Mouse (Mus musculus) skeletal muscle tissue, adult 2 months (tissue): Measurements from ENCODE around the gene Slc16a11.

Experiments used
- DNase-seq: peaks from one replicate; pipeline ENCODE4 v3.0.0-alpha.2; 2012; ENCODE audit warnings: low read depth, low spot score

Slc16a11 gene

DNA sequence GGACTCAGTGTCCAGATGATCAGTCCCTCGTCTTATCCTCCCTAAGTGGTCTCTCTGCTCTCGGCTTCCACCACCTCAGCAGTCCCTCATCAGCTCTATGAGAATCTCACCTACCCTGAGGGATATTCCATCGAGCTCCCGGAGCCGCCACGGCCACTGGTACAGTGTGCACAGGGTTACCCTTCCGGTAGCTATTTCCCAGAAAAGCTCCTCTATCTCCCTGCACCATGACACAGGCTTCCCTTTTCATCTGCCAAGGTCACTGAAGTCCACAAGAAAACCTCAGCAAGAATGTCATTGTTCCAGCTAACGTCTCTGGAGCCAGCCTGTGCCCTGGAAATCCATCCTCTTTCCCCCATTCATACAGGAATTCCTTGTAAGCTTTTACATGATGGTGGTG lies 39.3 kb downstream of the Slc16a11 start:
- no peak for DNase-seq

- no peak for DNase-seq
Observed at GRCm38 (mm10) chr11:70254337-70254736, 41.8 kb downstream of the Slc16a11 start.

DNA sequence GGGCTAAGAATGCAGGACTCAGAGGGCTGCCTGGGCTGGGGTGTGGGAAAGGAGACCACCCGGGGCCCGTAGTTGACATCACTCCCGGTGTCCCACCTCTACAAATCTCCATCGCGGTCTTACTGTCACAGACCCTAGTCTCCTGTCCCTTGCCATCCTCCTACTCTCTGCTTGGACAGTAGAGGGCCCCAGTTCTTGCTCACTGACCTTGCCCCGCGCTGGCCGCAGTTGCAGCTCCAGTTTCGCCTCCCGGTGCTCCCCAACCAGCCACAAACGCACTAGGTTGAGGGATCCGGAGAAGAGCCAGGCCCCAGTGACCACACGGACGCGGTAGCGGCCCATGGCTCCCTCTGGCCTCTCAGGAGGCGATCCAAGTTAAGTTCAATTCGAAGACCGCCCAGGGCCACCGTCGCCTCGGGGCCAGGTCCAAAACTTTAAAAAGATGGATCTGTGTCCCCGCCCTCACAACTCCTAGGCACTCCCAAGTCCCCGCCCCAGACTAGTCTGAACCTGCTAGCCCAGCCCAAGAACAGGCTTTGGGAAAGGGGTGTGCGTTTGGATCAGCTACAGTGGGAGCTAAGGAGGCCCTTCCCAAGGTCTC lies 42.5 kb downstream of the Slc16a11 start, which contains the start of gene Alox12:
Alox12 (minus strand) TSS at position 423 of the 601 bp plus-strand sequence.
- no peak for DNase-seq

- no peak for DNase-seq
Observed at GRCm38 (mm10) chr11:70259035-70259434, 46.5 kb downstream of the Slc16a11 start.

- no peak for DNase-seq
Observed at GRCm38 (mm10) chr11:70265252-70265651, 52.7 kb downstream of the Slc16a11 start.

- DNase-seq, result no peak
Observed at GRCm38 (mm10) chr11:70265819-70266218, 53.3 kb downstream of the Slc16a11 start.
